Mouse (Mus musculus): ENCODE results near the gene Rps23. TPM values are rescaled to one million over a fixed set of nuclear protein-coding genes. Genes with fewer than 3 reads are reported as not detected.
"Not testable (repeated sequence)": the region's sequence is repeated elsewhere in the genome, so short reads cannot be mapped to it uniquely, and the experiment has no call there.

Gene Rps23
- polyA plus RNA-seq, 1 experiment, result 659 TPM

GRCm38 (mm10) chr13:90928266-90928665 is 5.5 kb downstream of the Rps23 start:
- not testable (repeated sequence) for DNase-seq (ENCODE audit: extremely low spot score in 1 of 2, low spot score in 1 of 2)

- DNase-seq (ENCODE audit: extremely low spot score in 1 of 2, low spot score in 1 of 2), result peak; percentile 67 to 94
Measured at GRCm38 (mm10) chr13:90929847-90930246, 7.1 kb downstream of the Rps23 start.

- no peak for DNase-seq (ENCODE audit: extremely low spot score in 1 of 2, low spot score in 1 of 2)
Measured at GRCm38 (mm10) chr13:90933256-90933655, 10.5 kb downstream of the Rps23 start.

- DNase-seq (ENCODE audit: extremely low spot score in 1 of 2, low spot score in 1 of 2), result no peak
Measured at GRCm38 (mm10) chr13:90935852-90936251, 13.1 kb downstream of the Rps23 start.

GRCm38 (mm10) chr13:90939192-90939591 is 16.4 kb downstream of the Rps23 start:
- no peak for DNase-seq (ENCODE audit: extremely low spot score in 1 of 2, low spot score in 1 of 2)

- no peak for DNase-seq (ENCODE audit: extremely low spot score in 1 of 2, low spot score in 1 of 2)
Measured at GRCm38 (mm10) chr13:90939600-90939999, 16.8 kb downstream of the Rps23 start.

- DNase-seq (ENCODE audit: extremely low spot score in 1 of 2, low spot score in 1 of 2), result no peak
Measured at GRCm38 (mm10) chr13:90958894-90959293, 36.1 kb downstream of the Rps23 start.

GRCm38 (mm10) chr13:90960591-90960990 is 37.8 kb downstream of the Rps23 start:
- no peak for DNase-seq (ENCODE audit: extremely low spot score in 1 of 2, low spot score in 1 of 2)

GRCm38 (mm10) chr13:90962836-90963760 is 40.3 kb downstream of the Rps23 start:
- DNase-seq (ENCODE audit: extremely low spot score in 1 of 2, low spot score in 1 of 2), result peak in 1 of 2 experiments; percentile 4

- no peak for DNase-seq (ENCODE audit: extremely low spot score in 1 of 2, low spot score in 1 of 2)
Measured at GRCm38 (mm10) chr13:90964511-90964910, 41.8 kb downstream of the Rps23 start.

GRCm38 (mm10) chr13:90965996-90966395 is 43.2 kb downstream of the Rps23 start:
- no peak for DNase-seq (ENCODE audit: extremely low spot score in 1 of 2, low spot score in 1 of 2)

GRCm38 (mm10) chr13:90967422-90967821 is 44.7 kb downstream of the Rps23 start:
- peak; percentile 72 to 93 for DNase-seq (ENCODE audit: extremely low spot score in 1 of 2, low spot score in 1 of 2)

GRCm38 (mm10) chr13:90968940-90969339 is 46.2 kb downstream of the Rps23 start:
- no peak for DNase-seq (ENCODE audit: extremely low spot score in 1 of 2, low spot score in 1 of 2)

- no peak for DNase-seq (ENCODE audit: extremely low spot score in 1 of 2, low spot score in 1 of 2)
Measured at GRCm38 (mm10) chr13:90970259-90971017, 47.7 kb downstream of the Rps23 start.

- DNase-seq (ENCODE audit: extremely low spot score in 1 of 2, low spot score in 1 of 2), result no peak
Measured at GRCm38 (mm10) chr13:90973409-90973808, 50.7 kb downstream of the Rps23 start.

Other genes starting within 250 kb of the Rps23 start
- 42.7 and 48.7 TPM in 2 replicates for gene Atp6ap1l, start 17.6 kb upstream of the Rps23 start, polyA plus RNA-seq (2012; rRNA removed)